Mouse (Mus musculus) CD4-positive, CD25-positive, alpha-beta regulatory T cell, adult 2 months (primary cell): ENCODE measurements around the gene Slc2a1.
A peak's percentile ranks its signal among the peaks of the same experiment; 100 is the strongest.

ENCODE experiments used
- DNase-seq: peaks from one replicate; pipeline ENCODE4 v3.0.0-alpha.2; 2012; ENCODE audit warnings: low read depth, low spot score

Gene Slc2a1

DNA sequence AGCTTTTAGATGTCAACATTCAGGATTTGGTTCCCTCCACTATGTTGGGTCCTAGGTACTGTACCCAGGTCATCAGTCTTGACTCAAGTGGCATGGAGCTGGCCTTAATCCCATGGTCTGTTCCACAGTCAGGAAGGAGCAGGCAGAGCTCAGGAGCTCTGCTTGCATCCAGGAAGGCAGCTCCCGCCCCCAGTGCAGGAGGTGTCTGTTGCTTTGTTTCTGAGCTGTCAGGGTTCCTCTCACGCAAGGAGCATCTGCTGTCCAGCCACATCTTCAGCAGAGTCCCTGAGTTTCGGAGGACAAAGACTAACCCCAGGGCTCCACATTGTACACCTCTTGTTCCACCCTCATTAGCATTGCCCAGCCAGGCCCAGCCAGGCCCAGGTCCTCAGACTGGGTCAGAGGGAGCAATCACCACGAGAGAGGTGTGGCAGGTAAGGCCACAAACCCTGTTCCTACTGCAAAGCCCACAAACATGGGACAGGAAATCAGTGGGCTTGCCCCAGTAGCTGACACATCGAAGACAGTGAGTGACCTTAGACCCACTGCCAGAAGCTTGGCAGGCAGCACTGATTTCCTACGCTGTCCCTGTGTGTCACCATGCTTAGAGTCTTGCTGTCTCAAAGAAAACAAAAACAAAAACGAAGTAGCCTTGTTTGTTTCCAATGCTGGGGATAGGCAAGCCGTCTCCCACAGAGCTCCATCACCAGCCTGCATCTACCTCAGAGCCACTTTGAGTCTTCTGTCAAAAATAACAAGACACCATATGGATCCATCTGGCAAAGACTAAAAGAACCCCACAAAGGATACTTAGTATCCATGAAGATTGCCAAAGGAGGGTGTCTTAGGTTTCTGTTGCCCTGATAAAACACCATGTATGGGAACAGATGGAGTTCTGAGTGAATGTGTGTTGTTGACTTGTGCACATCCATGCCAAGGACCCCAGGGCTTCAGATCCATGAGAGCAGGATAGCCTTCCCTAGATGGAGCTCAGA is 10.0 kb upstream of the Slc2a1 start:
- no peak for DNase-seq

DNA sequence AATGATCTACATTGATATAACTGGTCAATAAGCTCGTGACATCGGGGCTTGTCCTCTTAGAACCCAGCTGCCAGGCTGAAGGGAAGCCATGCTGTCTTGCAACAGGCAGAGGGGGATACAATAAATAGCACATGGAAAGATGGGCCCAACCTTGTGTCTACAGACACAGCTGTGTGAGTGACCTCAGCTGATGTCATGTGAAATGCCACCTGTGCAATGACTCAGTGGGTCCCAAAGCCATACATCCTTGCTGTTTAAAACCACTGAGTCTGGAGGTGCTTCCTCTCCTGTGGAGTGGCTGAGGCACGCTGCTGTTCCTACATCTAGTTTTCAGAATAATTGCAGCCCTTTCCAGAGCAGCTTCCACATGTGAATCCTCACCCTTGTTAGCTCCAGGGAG is 7.1 kb upstream of the Slc2a1 start:
- DNase-seq: no peak

DNA sequence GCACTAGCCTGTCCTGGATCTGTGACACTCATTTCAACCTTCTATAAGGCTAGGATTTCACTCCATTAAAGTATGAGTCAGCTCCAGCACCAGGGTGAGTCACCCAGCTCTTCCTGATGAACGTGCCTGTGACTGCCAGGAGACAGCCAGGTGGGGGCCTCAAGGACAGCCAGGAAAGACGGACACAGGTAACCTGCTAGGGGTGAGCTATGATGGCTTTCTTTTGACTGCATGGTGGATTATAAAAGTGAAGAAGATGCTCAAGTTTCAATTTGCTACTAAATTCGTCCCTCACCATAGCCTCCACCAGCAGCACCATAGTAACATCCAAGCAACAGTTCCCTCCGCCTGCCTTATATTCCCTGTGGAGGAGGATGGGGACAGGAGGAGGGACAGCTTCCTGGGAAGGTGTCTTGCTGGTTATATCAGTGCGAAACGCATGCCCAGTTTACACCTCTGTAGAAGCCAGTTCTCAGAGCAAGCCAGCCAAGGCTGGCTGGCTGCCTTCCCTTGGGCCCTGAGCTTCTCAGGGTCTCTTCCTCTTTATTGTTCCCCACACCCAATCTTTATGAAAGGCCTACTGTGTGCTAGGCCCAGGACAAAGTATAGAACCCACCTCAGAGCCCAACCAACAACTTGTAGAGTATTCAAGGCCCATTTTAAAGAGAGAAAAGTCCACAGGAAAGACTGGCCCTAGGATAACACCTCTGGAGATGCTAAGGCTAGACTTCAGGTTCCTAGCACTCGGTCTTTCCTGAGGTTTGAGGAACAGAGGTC is 6.0 kb upstream of the Slc2a1 start:
- DNase-seq: no peak

DNA sequence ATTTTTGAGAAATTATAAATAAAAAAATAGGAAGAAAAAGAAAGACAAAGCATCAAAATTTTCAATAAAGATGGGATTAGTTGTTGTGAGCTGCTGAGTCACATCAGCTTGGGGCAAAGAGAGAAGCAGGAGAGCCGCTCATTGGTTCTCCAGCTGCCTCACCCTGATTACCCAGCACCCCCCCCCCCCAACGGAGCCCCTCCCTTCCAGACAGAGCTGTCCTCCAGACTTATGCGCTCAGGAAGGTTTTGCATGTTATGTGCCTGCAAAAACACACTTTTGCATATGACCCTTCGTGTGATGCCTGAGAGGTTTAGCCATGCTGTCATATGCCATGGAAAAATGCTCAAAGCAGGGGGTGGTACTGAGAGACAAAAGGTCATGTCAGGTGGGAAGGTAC is 3.7 kb upstream of the Slc2a1 start:
- no peak for DNase-seq

DNA sequence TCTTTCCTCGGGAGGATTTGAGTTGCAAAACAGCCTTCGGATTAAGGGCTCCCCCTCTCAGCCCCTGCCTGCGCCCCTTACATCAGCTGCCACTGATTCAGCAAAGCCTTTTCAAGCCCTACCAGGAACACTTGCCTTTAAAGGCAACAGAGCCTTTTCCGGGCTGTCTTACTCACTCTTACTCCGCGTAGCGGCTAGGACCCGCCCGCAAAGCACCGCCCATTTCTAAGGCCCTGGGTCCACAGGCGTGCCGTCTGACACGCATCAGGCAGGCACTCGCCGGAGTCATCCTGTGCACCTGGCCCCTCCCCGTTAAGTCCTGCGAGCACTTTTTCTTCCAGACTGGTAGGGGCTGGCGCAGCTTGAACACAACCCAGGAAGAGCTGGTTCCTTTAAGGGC is 2.8 kb upstream of the Slc2a1 start:
- DNase-seq: peak; percentile 93

DNA sequence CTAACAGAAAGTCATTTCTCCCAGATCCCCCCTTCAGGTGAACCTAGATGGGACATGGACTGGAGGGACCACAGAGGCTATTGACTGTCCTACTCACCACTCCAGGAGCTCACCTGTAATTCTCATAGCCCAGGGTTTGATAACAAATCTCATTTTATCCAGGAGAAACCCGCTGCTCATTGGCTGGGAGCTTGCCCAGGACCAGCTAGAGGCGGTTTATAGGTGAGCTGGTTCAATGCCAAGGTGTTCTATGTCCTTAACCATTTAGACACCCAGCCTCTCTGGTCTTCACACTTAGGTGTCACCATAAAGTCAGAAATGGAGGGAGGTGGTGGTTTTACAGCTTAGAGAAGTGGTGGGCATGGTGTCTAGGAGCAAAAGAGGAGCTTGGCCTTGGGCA is 644 bp upstream of the Slc2a1 start:
- no peak for DNase-seq

DNA sequence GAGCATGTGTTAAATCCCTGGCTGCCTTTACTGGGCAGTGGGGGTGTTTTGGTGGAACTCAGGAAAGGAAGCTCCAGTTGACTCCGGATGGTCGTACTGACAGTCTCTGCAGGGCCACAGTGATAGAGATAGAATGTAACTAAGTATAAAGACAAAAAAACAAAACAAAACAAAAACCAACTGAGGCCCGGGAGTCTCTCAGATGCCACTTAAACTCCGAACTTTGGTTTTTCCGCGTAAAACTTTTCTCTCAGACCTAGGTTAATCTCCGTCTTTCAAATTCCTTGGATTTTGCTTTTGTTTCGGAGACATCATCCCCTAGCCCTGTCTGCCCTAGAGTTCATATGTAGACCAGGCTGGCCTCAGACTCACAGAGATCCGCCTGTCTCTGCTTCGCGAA is 1.1 kb downstream of the Slc2a1 start:
- DNase-seq: no peak

DNA sequence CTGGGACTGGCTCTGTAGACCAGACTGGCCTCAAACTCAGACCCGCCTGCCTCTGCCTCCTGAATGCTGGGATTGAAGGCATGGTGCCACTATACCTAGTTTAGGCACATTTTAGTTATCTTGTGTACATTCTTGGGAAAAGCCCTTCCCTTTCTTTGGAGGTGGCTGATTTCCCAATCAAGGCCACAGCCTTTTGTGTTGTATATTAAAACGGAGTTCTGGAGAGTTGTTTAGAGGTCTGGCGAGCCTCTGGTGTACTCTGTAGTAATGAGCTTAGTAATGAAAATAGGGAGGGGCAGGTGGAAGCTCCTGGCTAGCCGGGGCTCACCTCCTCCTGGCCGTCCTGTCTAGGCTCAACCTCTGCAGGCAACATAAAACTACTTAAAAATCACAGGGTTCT is 2.0 kb downstream of the Slc2a1 start:
- DNase-seq: no peak

DNA sequence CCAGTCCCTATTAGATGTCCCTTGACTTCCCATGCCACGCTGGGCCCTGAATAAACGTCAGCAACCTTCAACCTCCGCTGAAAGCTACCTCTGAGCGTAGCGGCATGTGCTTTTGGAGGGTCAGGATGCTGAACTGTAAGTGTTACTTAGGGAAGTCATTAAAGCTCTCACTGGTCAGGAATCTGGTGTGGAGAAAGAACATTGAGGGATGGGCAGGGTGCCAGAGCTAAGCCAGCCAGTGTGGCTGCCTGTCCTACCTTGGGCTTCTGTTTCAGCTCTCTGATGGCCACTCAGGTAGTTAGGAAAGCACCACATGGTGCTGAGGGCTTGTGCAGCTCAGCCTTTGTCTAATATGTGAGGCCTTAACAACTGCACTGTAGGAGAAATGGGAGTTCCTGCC is 2.9 kb downstream of the Slc2a1 start:
- no peak for DNase-seq

DNA sequence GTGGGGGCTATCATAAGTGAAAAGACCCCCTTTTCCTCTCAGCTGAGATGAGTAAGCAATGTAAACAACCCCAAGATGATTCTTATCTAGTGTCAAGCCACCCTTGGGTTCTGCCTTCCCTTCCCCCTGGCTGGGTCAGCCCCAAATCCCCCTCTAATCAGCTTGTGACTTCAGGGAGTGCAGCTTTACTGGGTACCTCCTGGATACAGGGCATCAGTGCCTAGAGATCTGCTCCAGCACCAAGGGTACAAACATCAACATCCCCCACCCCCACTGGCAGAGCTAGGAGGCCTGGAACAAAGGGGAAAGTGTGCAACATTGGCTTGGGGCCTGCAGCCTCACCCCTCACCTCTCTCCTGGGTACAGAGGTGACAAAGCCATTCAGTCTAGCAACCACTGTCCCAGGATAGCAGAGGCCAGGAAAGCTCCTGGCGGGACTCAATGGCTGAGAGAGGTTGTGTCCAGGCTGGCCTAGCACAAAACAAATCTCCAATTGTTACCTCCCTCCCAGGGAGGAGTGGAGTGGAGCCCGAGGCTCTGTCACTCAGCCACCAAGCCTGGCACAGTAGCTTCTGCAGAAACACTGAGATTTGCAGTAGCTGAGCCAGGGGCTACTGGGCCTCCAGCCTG is 3.9 kb downstream of the Slc2a1 start:
- DNase-seq: no peak

DNA sequence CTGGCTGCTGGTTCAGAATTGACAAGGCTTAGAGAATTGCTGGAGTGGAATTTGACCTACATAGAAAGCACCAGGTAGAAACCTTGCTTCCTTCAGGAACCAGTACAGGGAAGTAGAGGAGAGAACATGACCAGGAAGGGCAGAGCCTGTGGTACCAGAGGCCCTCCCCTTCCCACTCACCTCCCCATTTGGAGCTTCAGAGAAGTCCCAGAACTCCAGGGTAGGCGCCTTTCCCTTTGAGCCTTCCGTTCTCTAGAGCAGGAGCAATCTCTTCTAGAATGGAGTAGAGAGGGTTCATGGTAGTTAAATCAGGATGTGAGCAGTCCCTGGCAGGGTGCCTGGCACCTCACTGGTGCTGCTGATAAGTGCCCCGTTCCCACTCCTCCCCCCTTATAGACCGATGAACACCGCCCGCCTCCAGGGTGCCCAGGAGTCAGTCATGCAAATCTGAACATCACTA is 7.1 kb downstream of the Slc2a1 start:
- no peak for DNase-seq

DNA sequence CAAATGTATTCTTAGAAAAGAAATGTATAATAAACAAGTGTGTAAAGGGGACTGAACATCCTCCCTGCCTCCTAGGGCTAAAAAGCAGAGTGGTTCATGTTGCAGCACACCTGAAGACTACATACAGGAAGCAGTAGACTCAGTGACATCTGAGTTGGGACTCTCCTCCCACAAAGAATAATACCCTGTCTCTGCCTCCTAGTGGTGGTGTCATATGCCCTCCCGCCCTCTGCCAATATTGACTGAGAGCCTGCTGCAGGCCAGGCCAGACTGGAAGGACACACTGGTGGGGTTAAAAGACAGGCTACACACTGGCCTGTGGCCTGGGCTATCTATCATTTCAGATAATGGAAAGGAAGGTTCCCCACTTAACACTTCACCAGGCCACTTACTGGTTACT is 7.8 kb downstream of the Slc2a1 start:
- DNase-seq: peak; percentile 69

DNA sequence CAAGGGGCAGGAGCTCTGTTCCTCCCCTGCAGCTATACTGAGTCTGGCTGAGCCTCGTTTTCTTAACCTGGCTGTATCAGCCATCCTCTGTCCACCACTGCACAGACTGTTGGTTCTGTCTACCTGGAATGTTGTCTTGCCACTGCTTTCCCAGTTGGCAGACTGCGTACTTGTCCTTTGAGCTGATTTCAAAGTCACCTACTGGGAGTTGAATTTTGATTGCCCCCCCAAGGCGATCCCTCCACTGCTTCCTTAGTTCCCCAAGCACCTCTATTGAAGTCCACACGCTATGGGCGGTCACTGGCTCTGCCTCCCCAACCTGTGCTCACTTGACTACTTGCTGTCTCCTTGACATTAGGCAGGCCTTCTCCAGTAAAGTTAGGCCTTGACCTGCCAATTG is 9.1 kb downstream of the Slc2a1 start:
- no peak for DNase-seq

DNA sequence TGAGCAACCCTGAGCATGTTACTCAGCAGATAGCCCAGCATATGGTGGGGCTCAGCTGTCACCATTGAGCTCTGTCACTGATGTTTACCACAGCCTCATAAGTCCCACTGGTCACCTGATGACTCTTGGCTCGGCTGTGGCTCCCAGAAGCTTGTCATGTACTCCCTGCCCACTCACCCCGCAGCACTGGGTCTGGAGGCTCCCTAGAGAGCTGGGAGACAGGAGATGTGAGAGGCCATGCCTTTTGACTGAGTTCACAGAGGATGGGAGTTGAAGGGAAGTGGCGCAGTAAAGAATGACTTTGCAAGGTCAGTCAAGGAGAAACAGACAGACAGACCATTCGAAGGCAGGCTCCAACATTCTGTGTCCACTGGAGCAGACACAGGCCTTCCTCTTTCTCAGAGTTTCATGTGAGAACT is 10.2 kb downstream of the Slc2a1 start:
- DNase-seq: no peak

DNA sequence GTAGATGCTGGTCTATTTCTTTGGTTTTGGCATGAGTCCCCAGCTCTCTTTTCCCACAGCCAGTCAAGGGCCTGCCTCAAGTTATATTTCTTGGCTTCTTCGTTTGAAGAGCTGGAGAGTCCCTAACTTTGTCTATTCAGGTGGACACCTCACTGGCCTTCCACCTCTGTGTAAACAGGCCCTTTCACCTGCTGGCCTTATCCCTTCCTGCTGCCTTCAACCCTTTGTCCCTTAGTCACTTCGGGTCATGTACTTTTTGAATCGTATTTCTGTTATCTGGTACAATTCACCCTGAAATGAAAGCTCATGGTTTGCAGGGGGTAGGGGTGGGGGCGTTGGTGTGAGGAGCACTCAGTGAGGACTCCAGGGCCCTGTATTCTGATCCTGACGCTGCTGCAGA is 10.8 kb downstream of the Slc2a1 start:
- DNase-seq: no peak

DNA sequence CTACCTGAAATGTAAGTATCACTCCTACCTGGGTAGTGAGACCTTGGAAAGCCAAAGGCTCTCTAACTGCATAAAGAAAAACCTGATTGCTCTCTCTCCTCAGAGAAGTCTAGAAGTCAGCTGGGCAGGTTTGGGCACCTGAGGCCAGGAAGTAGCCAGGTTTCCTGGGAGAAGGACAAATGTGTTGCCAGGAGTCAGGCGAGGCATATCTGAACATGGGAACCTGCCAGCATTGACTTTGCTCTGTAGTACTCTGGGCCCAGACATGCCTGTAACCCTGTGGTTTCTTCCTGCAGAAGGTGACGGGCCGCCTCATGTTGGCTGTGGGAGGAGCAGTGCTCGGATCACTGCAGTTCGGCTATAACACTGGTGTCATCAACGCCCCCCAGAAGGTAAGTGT is 11.6 kb downstream of the Slc2a1 start:
- no peak for DNase-seq

DNA sequence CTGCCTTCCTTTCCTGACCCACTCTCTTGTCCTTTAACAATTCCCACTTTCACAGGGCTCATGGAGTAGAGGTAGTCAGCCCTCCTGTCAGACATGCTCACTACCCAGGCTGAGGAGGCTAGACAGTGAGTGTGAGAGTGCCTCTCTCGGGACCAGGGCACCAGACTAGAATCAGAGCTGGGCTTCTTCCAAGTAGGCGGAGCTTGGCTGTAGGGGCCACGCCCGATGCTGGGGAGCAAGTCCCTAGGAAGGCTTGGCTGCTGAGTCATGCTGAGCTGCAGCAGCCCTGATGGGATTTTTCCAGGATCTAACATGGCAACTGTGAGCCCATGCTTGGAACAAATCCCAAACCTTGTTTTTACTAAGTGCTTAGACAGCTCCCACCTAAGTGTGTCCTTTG is 12.7 kb downstream of the Slc2a1 start:
- DNase-seq: no peak

DNA sequence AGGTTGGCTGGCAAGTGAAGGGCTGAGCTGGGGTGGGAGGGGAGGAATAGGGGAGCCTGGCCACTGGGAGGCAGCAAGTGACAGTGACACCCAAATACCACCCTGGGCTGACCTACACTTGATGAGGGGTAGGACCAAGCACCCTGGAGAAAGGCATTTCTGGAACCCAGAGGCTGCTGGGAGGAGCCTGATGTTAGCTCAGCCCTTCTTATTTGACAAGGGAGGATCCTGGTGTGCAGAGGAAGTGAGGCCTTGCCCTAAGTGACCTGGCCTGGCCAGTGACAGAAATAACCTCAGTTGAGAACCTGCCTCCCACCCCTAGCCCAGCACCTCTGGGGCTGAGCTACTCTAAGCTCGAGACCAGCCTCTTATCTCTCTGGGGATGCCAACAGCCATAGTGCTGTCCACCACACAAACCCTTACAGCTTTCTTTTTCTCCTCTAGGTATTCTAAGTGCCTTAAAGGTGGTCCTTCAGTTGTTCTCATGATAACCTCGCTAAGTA is 16.3 kb downstream of the Slc2a1 start:
- no peak for DNase-seq

DNA sequence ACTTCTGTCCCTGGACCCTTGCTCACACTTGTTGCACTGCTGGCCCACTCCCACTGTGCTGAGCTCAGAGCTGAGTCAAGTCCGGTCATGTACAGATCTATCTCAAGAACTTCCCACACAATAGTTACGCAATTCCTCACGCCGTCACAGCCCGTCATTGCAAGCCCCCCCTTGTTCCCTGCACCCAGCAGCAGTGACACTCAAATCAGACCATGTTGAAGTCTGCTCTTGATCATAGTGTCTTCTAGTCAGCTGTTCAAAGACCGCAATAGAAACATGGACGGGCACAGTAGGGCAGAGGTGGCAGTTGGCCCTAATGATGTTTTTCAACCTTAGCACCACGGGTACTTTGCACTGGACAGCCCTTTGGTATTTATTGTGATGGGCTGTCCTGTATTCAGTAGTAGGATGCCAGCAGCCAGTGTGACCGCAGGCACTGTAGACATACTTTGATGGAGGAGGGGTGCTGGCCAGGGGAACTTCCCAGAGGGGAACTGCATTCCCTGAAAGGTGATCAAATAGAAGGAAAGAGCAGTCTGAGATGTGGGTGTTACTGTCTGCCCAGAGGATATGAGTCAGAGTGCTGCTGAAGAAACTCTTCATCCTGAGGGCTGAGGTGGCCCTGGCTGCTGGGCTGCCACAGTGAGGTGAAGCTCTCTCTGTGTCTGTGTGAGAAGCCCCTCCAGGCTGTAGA is 17.2 kb downstream of the Slc2a1 start:
- DNase-seq: peak; percentile 54

DNA sequence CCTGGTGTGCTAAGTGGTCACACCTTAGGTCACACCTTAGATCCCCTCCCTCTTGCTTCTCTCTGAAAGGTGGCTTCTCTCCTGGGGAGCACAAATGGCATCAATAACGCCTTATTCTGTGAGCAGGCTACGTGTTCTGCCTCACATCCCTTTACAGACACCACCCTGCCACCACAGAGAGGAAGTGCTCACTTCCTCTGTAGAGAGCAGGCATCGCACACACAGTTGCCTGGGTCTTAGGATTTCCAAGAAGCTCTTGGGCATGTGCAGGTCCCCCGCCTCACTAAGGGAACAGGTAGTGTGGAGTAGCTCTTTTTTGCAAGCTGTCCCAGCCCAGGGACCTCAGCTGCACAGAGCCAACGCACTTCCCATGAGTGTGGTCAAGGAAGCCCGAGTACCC is 18.7 kb downstream of the Slc2a1 start:
- DNase-seq: peak; percentile 82

DNA sequence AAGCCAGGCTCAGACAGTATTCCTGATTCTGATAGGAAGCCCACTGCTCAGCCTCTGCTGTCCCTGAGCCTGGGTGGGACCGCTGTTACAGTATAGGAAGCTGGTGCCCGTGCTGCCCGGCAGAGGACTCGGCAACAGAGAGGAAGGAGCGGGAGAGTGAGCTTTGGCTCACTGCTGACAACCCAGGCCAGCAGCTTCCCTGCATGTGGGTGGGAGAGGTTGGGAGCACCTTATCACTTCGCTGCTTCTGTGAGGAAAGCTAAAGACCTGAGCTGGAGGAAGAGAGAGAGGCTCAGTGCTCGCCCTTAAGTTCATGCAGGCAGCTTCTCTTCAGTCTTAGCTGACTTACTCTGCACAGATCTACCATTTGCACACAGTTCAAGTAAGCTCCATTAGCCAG is 20.0 kb downstream of the Slc2a1 start:
- DNase-seq: no peak
